Mouse (Mus musculus) heart, embryonic 14.5 days (tissue): Measurements from ENCODE around the gene Cblb. TPM values are rescaled to one million over a fixed set of nuclear protein-coding genes. Genes with fewer than 3 reads are reported as not detected.

ENCODE experiments used
- ATAC-seq: fragments of 200-750 bp; cut with Nextera tagmentation; 2 replicates; pipeline ENCODE4 v1.8.0; 2017; ENCODE audit warnings: low read depth, moderate TSS enrichment; ENCODE audit not compliant: insufficient number of reproducible peaks, insufficient read depth, low FRiP score
- H3K27ac ChIP-seq, 2 experiments: fragments of 200-500 bp in 1 of 2; fragments of 300-500 bp in 1 of 2; sonication (generic) in 1 of 2; replicated peaks in 1 of 2; 2 replicates each; pipeline ENCODE4 v1.5.1; 2012 to 2014; ENCODE audit warnings: low read depth in 2 of 2, low read length in 2 of 2, control low read depth in 1 of 2, mild to moderate bottlenecking in 1 of 2, mixed read lengths in 1 of 2; ENCODE audit not compliant: control insufficient read depth in 1 of 2, insufficient read depth in 1 of 2
- H3K27me3 ChIP-seq: fragments of 300-500 bp; sonication (generic); 2 replicates; pipeline ENCODE4 v1.6.1; 2014; ENCODE audit warnings: mild to moderate bottlenecking, low read length, control low read depth; ENCODE audit not compliant: control insufficient read depth, insufficient read depth
- H3K36me3 ChIP-seq: fragments of 300-500 bp; sonication (generic); 2 replicates; pipeline ENCODE4 v1.6.1; 2014; ENCODE audit warnings: mild to moderate bottlenecking, control low read depth, low read length, mixed read lengths; ENCODE audit not compliant: control insufficient read depth, insufficient read depth
- H3K4me1 ChIP-seq, 2 experiments: fragments of 200-500 bp in 1 of 2; fragments of 300-500 bp in 1 of 2; sonication (generic) in 1 of 2; 2 replicates each; pipeline ENCODE4 v1.6.1; 2012 to 2014; ENCODE audit warnings: low read length in 2 of 2, control low read depth in 1 of 2, mixed read lengths in 1 of 2; ENCODE audit not compliant: control insufficient read depth in 2 of 2, insufficient read depth in 2 of 2
- H3K4me2 ChIP-seq: fragments of 300-500 bp; sonication (generic); 2 replicates; pipeline ENCODE4 v1.6.1; 2014; ENCODE audit warnings: mild to moderate bottlenecking, low read length
- H3K4me3 ChIP-seq, 2 experiments: fragments of 200-500 bp in 1 of 2; fragments of 300-500 bp in 1 of 2; sonication (generic) in 1 of 2; 2 replicates each; pipeline ENCODE4 v1.5.1; 2012 to 2014; ENCODE audit warnings: low read length in 2 of 2, mild to moderate bottlenecking in 2 of 2, control low read depth in 1 of 2, low read depth in 1 of 2, moderate library complexity in 1 of 2; ENCODE audit not compliant: control insufficient read depth in 1 of 2, insufficient read depth in 1 of 2
- H3K9ac ChIP-seq: fragments of 300-500 bp; sonication (generic); 2 replicates; pipeline ENCODE4 v1.6.1; 2014; ENCODE audit warnings: mild to moderate bottlenecking, low read length
- H3K9me3 ChIP-seq: fragments of 300-500 bp; sonication (generic); 2 replicates; pipeline ENCODE4 v1.6.1; 2016; ENCODE audit warnings: low read length, control low read depth; ENCODE audit not compliant: control insufficient read depth
- WGBS: fragments of 180-500 bp; shearing (Covaris S2); extraction: QIAGEN DNeasy Blood & Tissue Kit; methylation state at CpG from one replicate; pipeline ENCODE4 v1.1.7; 2014; 5-methylcytosine and 5-hydroxymethylcytosine counted together
- polyA plus RNA-seq: library from polyadenylated mRNA; unstranded; fragments of >200 nt; fragmentation: Nextera tagmentation; extraction: Ambion mirVana; gene quantifications from 2 replicates; pipeline ENCODE4 v1.2.1, GENCODE M21; 2014

Cblb gene
- polyA plus RNA-seq, 1 experiment from 2014 or later: 13.3 TPM

GRCm38 (mm10) chr16:52107836-52108235, 76.8 kb downstream of the Cblb start:
- 78% methylated on average over 5 of the region's 5 CpGs for WGBS
- H3K27me3 ChIP-seq: no peaks in the 10 kb centered on the region
- no peaks in the 10 kb centered on the region for H3K9me3 ChIP-seq
- H3K4me2 ChIP-seq: no peak overlapping the region
- peaks cover 2 to 4% of the 10 kb centered on the region in 2 experiments; a peak in 1 of 4 replicates for H3K4me1 ChIP-seq
- no peak overlapping the region for H3K9ac ChIP-seq
- ATAC-seq: no peak
- peaks cover 6% of the 10 kb centered on the region for H3K36me3 ChIP-seq
- H3K4me3 ChIP-seq: no peak overlapping the region
- H3K27ac ChIP-seq: no peak overlapping the region

DNA sequence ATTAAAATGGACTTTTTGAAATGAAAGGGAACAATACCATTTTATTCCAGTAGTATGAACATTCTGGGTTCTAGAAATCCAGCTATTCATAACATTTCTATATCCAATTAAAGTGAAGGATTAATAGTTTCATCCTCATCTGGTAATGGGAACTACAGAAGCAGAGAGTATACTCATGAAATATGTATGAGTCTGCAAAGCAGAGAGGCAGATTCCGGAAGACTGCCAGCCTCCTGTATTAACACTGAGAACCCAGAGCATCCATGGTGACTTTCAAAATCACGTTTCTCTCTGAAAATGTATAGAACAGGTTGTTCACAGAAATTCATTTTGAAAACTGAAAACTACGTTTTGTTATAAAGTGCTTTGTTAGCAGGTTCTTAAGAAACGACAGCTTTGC, 83.4 kb downstream of the Cblb start:
- Histone ChIP-seq H3K27ac (no peak overlapping the region), H3K4me2 (no peak overlapping the region), H3K4me1 (0 out of 4 replicates have a peak, but pooled peaks cover 0 to 8% of the 10 kb centered on the region in 2 experiments), H3K36me3 (peaks cover 8% of the 10 kb centered on the region), H3K27me3 (no peaks in the 10 kb centered on the region), H3K4me3 (no peak overlapping the region), H3K9ac (no peak overlapping the region), H3K9me3 (no peaks in the 10 kb centered on the region)
- 82% methylated on average over 4 of the region's 4 CpGs for WGBS
- no peak for ATAC-seq

GRCm38 (mm10) chr16:52119003-52119402, 88.0 kb downstream of the Cblb start:
- no peak for ATAC-seq
- Histone ChIP-seq H3K27me3 (no peaks in the 10 kb centered on the region), H3K4me2 (no peak overlapping the region), H3K36me3 (no peaks in the 10 kb centered on the region), H3K4me1 (0 out of 4 replicates have a peak, but pooled peaks cover 0 to 8% of the 10 kb centered on the region in 2 experiments), H3K9ac (no peak overlapping the region), H3K27ac (no peak overlapping the region), H3K9me3 (no peaks in the 10 kb centered on the region), H3K4me3 (no peak overlapping the region)
- WGBS: 57% methylated on average over 4 of the region's 4 CpGs

DNA sequence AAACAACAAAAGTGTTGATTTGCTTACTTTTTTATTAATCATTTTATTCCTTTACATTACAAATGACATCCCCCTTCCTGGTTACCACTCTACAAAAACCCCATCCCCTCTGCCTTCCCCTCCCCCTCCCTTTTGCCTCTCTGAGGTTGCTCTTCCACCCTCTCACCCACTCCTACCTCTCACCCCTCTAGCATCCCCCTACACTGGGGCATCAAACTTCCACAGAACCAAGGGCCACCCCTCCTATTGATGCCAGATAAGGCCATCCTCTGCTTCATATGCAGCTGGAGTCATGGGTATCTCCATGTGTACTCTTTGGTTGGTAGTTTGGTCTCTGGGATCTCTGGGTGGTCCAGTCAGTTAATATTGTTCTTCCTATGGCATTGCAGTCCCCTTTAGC, 93.9 kb downstream of the Cblb start:
- Histone ChIP-seq H3K4me2 (no peak overlapping the region), H3K4me3 (no peak overlapping the region), H3K4me1 (0 out of 4 replicates have a peak, but pooled peaks cover 0 to 3% of the 10 kb centered on the region in 2 experiments), H3K9ac (no peak overlapping the region), H3K27ac (no peak overlapping the region), H3K36me3 (no peaks in the 10 kb centered on the region), H3K9me3 (no peaks in the 10 kb centered on the region), H3K27me3 (no peaks in the 10 kb centered on the region)
- no peak for ATAC-seq

GRCm38 (mm10) chr16:52125896-52126295, 94.9 kb downstream of the Cblb start:
- Histone ChIP-seq H3K4me3 (no peak overlapping the region), H3K9me3 (no peaks in the 10 kb centered on the region), H3K9ac (no peak overlapping the region), H3K4me1 (0 out of 4 replicates have a peak, but pooled peaks cover 0 to 3% of the 10 kb centered on the region in 2 experiments), H3K4me2 (no peak overlapping the region), H3K27ac (no peak overlapping the region), H3K27me3 (no peaks in the 10 kb centered on the region), H3K36me3 (peaks cover 1% of the 10 kb centered on the region)
- no peak for ATAC-seq
- WGBS: 90% methylated on average over 4 of the region's 4 CpGs

GRCm38 (mm10) chr16:52129357-52129905, 98.4 kb downstream of the Cblb start:
- H3K9me3 ChIP-seq: no peaks in the 10 kb centered on the region
- no peak overlapping the region for H3K27ac ChIP-seq
- no peak overlapping the region for H3K4me3 ChIP-seq
- no peak overlapping the region for H3K4me2 ChIP-seq
- H3K9ac ChIP-seq: no peak overlapping the region
- peaks cover 7% of the 10 kb centered on the region for H3K36me3 ChIP-seq
- H3K4me1 ChIP-seq: peaks cover 0 to 5% of the 10 kb centered on the region in 2 experiments; a peak in 1 of 4 replicates
- no peak for ATAC-seq
- WGBS: 85% methylated on average over 5 of the region's 5 CpGs
- H3K27me3 ChIP-seq: no peaks in the 10 kb centered on the region

DNA sequence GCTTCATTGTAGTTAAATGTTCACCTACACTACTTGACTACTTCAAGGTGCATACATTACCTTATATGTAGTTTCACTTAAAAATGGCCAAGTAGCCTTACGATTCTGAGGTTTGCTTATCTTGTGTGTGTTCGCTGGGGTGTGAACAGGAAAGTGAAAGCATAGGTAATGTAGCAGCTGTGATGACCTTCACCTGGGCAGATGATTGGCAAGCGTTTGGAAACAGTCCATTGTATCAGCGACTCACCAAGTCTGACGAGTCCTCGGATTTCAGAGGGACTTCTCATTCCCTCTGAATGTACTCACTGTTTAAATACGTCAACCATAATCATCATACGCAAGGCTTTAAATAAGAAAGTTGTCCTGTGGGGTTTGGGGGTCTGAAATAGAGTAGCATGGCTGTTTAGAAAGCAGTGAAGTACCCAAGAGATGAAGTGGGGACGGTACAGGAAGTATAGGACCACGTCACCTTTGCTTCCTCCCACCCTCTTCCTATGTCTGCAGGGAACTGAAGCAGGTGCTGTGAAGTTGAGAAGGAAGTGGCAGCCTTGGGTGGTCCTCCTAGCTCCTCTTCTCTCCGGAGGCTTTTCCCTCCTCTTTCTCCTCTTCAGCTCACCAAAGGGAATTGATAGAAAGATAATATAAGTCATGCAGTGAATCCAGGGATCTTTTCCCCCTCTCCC, 101.9 kb downstream of the Cblb start:
- H3K27ac ChIP-seq: no peak overlapping the region
- H3K4me2 ChIP-seq: no peak overlapping the region
- no peaks in the 10 kb centered on the region for H3K9me3 ChIP-seq
- H3K4me3 ChIP-seq: no peak overlapping the region
- H3K4me1 ChIP-seq: peaks cover 0 to 5% of the 10 kb centered on the region in 2 experiments; a peak in 2 of 4 replicates
- no peak overlapping the region for H3K9ac ChIP-seq
- peaks cover 24% of the 10 kb centered on the region for H3K36me3 ChIP-seq
- 77% methylated on average over 11 of the region's 11 CpGs for WGBS
- ATAC-seq: no peak
- H3K27me3 ChIP-seq: no peaks in the 10 kb centered on the region
